Mouse (Mus musculus) urinary bladder, postnatal 14 days (tissue): ENCODE measurements around the gene Vps54.
"Not testable (repeated sequence)": the region's sequence is repeated elsewhere in the genome, so short reads cannot be mapped to it uniquely, and the experiment has no call there.

Experiments used
- DNase-seq: peaks from one replicate; pipeline ENCODE4 v3.0.0; 2021; ENCODE audit warnings: low spot score

The Vps54 gene

GRCm38 (mm10) chr11:21239021-21239661 lies at the start of gene Vps54:
Gene Vps54, plus strand, starts transcription at chr11:21239281.
- DNase-seq, result peak; percentile 48

DNA sequence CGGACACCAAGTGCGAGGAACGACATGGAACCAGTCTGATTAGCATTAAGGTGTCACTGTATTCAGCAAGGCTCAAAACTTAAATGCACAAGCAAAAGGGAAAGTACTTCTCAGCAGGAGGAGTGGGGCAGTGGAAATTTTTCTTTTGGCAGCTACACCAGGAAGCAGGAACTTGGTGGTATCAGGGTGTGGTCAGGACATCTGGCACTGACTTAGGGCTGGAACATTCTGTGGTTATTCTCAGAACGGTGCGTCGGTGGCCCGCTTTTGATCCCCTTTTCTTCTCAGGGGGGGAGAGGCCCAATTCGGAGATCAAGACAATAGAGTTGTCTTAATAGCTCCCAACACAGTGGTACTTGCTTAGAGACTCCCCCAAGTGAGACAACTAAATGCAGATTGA lies 47.3 kb upstream of the Vps54 start:
- DNase-seq, result not testable (repeated sequence)

DNA sequence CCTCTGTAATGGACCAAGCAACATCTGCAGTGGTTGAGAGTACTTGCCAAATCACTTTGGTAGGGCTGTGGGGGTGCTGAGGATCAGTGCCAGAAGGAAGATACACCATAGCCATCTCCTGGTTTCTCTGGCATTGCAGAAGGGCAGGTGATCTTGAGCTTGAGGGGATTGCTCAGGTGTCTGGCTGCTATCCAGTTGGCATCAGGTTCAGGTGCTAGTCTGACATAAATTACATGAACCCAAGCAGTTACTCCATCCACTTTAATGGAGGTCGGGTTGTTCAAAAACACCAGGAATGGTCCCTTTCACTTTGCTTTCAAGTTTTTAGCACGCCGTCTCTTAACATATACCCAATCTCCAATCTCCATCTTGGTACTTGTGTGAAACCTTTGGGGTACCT lies 44.2 kb upstream of the Vps54 start:
- DNase-seq, result no peak

- DNase-seq, result no peak
Observed at GRCm38 (mm10) chr11:21209046-21209445, 30.0 kb upstream of the Vps54 start.

- not testable (repeated sequence) for DNase-seq
Observed at GRCm38 (mm10) chr11:21209701-21210100, 29.4 kb upstream of the Vps54 start.

- no peak for DNase-seq
Observed at GRCm38 (mm10) chr11:21217419-21217818, 21.7 kb upstream of the Vps54 start.

GRCm38 (mm10) chr11:21219281-21219680 lies 19.8 kb upstream of the Vps54 start:
- no peak for DNase-seq

DNA sequence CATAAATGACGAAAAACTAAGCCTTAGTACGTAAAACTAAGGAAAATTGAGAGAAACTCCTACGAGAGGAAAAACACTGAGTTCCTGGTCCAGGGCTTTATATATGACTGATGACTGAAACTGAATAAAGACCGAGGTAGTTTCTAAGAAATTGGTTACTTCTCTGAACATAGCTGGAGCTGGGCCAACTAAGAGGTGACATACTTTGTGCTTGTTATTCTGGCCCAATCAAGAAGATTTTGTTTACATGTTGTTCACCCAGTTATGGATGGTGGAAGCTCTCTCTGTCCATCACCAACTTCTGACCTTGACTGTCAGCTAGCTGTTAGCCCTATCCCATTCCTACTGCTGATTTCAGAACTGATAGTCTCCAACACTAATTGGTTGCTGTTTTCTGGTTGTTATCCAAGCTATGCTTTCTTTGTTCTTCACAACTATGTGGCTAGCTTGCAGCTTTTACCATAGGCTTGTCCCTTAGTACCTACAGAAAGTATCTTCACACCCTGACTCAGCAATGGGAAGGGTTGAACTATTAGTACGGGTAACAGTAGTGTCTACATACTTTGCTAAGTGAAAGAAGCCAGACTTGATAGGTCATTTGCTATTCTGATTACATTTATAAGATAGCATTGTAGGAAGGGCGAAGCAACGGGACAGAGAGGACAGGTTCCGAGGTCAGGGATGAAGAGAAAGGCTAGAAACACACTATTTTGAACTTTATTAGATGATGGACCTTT lies 19.1 kb upstream of the Vps54 start:
- no peak for DNase-seq

GRCm38 (mm10) chr11:21220754-21221153 lies 18.3 kb upstream of the Vps54 start:
- no peak for DNase-seq

DNA sequence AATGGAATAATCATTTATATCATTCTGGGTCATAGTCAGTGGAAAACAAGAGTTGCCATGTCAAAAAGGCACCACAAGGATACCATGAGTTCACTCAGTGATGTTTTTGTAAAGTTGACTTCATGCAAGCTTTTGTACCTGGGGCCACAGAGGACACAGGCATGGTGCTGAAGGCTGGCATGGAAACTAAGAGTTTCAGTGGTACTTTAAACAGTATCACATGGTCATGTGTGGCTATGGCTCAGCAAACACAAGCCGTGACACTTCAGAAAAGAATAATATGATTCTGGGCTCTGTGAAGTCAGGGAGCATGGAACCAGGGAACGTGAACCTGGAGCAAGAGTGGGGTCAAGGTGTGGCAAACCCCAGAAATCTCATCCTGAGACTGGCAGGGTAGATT lies 17.7 kb upstream of the Vps54 start:
- DNase-seq, result no peak

- no peak for DNase-seq
Observed at GRCm38 (mm10) chr11:21222606-21223207, 16.4 kb upstream of the Vps54 start.

- DNase-seq, result no peak
Observed at GRCm38 (mm10) chr11:21223539-21223938, 15.5 kb upstream of the Vps54 start.

- DNase-seq, result no peak
Observed at GRCm38 (mm10) chr11:21224041-21224440, 15.0 kb upstream of the Vps54 start.

- DNase-seq, result no peak
Observed at GRCm38 (mm10) chr11:21224446-21224845, 14.6 kb upstream of the Vps54 start.

DNA sequence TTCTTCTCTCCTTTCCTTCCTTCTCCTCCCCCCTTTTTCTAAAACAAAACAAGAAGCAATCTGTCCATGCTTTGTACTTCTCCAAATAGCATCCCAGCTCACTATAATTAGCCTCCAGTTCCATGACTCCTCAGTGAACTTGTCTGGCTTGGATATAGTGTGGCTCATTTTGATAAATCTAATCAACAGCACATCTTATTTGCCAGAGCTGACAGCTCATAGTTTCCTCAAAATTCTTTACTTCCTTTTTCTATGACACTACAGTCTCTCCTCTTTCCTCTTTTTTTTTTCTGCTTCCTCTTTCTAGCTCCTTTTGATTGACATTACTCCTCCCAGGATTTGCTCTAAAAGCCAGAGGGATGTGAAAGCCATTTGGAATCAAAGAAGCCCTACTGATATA lies 14.1 kb upstream of the Vps54 start:
- no peak for DNase-seq

- DNase-seq, result no peak
Observed at GRCm38 (mm10) chr11:21235381-21235780, 3.7 kb upstream of the Vps54 start.

DNA sequence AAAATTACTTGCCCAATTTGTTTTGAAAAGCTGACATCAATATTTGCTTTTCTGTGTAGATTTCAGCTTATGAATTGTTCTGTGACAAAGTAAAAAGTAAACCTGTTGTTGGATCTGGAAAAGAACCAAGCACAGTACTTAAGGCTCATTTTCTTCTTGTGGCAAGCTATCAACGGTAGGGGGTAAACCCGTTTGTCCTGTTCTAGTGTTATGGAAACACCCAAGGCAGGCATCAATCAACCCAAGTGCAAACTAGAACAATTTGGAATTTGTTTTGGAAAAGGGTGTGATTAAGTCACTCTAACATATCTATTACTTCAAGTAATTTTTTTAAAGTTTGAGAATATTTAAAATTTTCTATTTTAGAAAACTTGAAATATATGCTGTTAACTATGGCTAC lies 3.3 kb upstream of the Vps54 start:
- no peak for DNase-seq

- DNase-seq, result no peak
Observed at GRCm38 (mm10) chr11:21236996-21237395, 2.1 kb upstream of the Vps54 start.

- DNase-seq, result no peak
Observed at GRCm38 (mm10) chr11:21237474-21238278, 1.4 kb upstream of the Vps54 start.

GRCm38 (mm10) chr11:21238279-21239020 lies 631 bp upstream of the Vps54 start:
- DNase-seq, result peak; percentile 44

DNA sequence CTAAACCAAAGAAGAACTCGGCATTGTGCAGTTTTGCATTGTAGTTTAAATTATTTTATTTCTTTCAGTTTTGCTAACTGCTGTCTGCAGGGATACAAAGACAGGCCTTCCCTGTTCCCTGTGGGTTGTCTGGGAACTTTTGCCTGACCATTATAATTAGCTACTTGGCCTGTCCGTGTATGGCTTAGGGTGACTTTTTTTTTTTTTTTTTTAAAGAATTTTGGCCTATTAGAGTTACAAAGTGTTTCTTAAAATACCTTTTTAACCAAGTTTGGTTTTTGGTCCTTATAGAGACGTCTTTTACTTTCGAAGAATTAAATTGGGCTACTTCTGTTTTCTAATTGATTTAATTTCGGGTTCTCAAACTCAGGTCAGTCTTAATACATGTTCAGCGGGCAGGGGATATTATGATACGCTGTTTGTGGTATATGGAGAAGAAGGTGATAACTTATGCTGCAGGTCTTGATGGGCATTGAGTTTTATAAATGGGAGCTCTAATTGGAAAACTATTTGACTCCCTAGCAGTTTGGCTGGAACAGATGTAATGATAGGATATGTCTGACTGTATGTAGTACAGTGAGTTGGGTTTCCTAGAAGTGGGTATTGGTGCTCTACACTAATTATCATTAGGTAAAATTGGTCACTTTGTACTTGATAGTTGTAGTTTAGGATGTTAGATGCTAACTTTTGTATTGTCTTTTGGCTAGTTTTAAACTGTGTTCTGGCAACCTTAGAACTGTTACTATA lies 855 bp downstream of the Vps54 start:
- no peak for DNase-seq
